Mouse (Mus musculus): ENCODE results near the gene Tmem40. TPM values are rescaled to one million over a fixed set of nuclear protein-coding genes. Genes with fewer than 3 reads are reported as not detected.
A peak's percentile ranks its signal among the peaks of the same experiment; 100 is the strongest.

Tmem40 gene
- polyA plus RNA-seq (2017; shearing (Covaris generic)), result not detected

GRCm38 (mm10) chr6:115761995-115762756, at the start of gene Tmem40:
TSS of gene Tmem40 (minus strand) at chr6:115762410.
- ATAC-seq, result peak; percentile 56

GRCm38 (mm10) chr6:115811606-115812005, 49.4 kb upstream of the Tmem40 start:
- no peak for ATAC-seq

GRCm38 (mm10) chr6:115808488-115809231, 46.5 kb upstream of the Tmem40 start, which contains the start of gene Rpl32:
TSS of gene Rpl32 (minus strand) at chr6:115808747.
- peak; percentile 92 for ATAC-seq

GRCm38 (mm10) chr6:115808196-115808487, 45.9 kb upstream of the Tmem40 start:
- peak; percentile 13 for ATAC-seq

- no peak for ATAC-seq
These were observed 45.4 kb upstream of the Tmem40 start for GRCm38 (mm10) chr6:115807464-115808195.

GRCm38 (mm10) chr6:115804432-115805192, 42.4 kb upstream of the Tmem40 start:
- ATAC-seq, result no peak

GRCm38 (mm10) chr6:115803541-115804382, 41.6 kb upstream of the Tmem40 start:
- ATAC-seq, result peak; percentile 43

GRCm38 (mm10) chr6:115801811-115802210, 39.6 kb upstream of the Tmem40 start:
- no peak for ATAC-seq

GRCm38 (mm10) chr6:115792691-115793215, 30.5 kb upstream of the Tmem40 start:
- ATAC-seq, result peak; percentile 57

- peak; percentile 45 for ATAC-seq
These were observed 29.9 kb upstream of the Tmem40 start for GRCm38 (mm10) chr6:115791842-115792686.

GRCm38 (mm10) chr6:115791016-115791415, 28.8 kb upstream of the Tmem40 start:
- no peak for ATAC-seq

- no peak for ATAC-seq
These were observed 20.6 kb upstream of the Tmem40 start for GRCm38 (mm10) chr6:115782781-115783180.

- no peak for ATAC-seq
These were observed 14.2 kb upstream of the Tmem40 start for GRCm38 (mm10) chr6:115776363-115776762.

- ATAC-seq, result no peak
These were observed 13.6 kb upstream of the Tmem40 start for GRCm38 (mm10) chr6:115775838-115776237.

- ATAC-seq, result no peak
These were observed 12.3 kb upstream of the Tmem40 start, which contains the start of gene Cand2 for GRCm38 (mm10) chr6:115774501-115774921. TSS of gene Cand2 (plus strand) at chr6:115774538.

- ATAC-seq, result no peak
These were observed 11.8 kb upstream of the Tmem40 start for GRCm38 (mm10) chr6:115773966-115774413.

GRCm38 (mm10) chr6:115772604-115773003, 10.4 kb upstream of the Tmem40 start:
- ATAC-seq, result no peak

GRCm38 (mm10) chr6:115772201-115772600, 10.0 kb upstream of the Tmem40 start:
- ATAC-seq, result no peak

- ATAC-seq, result no peak
These were observed 8.6 kb upstream of the Tmem40 start for GRCm38 (mm10) chr6:115770852-115771251.

GRCm38 (mm10) chr6:115770059-115770670, 8.0 kb upstream of the Tmem40 start:
- no peak for ATAC-seq
